Mouse (Mus musculus) cerebellum, postnatal 25 days (tissue): ENCODE measurements around the gene Sin3b.

Source experiments
- DNase-seq, 2 experiments: peaks; one replicate each; pipeline ENCODE4 v3.0.0; 2021; ENCODE audit warnings: mixed read lengths in 2 of 2

The Sin3b gene

DNA sequence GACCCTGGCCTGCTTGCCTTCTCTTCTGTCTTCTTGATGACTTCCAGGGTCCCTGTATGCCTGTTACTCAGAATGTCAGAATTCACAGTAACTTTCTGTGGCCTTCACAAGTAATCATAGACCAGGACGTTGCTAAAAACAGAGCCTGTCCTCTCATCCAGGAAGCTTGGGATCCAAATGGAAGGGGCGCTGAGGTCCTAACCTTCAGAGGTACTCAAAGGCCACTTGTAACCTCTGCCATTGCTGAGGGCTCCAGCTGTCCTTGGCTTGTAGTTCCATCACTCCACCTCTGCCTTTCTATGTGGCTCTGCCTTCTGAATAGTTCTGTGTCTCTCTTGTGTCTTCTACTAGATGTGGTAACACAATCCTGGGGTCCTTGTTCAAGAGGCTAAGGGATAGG is 30.7 kb downstream of the Sin3b start:
- DNase-seq, result peak in 1 of 2 experiments; percentile 1

- peak in 1 of 2 experiments; percentile 1 for DNase-seq
These were observed 32.9 kb downstream of the Sin3b start for GRCm38 (mm10) chr8:72756031-72756430.

GRCm38 (mm10) chr8:72756771-72757390 is 33.8 kb downstream of the Sin3b start:
- peak in 1 of 2 experiments; percentile 2 for DNase-seq

DNA sequence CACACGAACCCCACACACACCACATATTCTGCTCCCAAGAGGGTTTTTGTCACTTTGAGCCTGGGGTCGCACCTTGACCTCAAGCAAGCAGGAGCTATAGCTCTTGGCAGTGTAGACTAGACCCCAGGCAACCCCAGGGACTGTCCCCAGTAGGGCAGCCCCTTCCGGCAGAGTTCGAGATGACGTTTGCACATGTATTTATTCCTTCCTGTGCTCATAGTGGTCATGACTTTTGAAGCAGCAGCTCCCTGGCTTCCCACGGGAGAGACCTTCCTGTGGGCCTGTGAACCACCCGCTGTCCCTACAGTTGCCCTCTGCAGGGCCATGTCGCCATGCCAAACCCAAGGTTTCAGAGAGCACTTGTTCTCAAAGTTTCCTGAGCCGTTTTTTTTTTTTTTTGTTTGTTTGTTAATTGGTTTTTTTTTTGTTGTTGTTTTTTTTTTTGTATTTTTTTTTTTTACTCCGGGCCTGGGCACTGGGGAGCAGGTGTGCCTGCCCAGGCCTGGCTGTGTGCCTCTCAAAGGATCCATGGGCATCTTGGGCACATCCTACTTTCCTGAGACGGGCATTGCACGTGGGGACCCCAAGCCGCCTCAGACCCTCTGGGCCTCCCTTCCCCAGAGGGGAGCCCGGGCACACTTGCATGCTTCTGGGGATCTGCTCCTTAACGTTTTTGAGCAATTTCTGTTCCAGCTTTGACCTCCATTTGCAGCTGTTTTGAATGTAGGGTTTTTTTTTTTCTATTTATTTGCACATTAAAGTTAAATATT is 34.5 kb downstream of the Sin3b start:
- DNase-seq, result peak in 1 of 2 experiments; percentile 2

DNA sequence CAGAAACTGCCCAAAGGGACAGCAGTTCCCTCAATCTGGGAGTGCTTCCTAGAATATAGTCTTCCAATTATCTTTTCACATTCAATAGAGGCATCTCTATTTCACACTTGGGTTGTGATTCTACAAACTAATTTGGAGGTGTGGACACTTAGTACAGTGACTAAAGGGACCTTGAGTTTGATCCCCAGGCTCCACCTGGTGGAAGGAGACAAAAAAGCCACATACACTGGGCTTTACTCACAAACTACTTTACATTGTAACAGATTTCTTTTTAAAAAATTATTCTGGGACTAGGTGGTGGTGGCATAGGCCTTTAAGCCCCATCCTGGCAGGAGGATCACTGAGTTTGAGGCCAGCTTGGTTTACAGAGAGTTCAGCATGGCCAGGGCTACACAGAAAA is 35.2 kb downstream of the Sin3b start:
- peak in 1 of 2 experiments; percentile 1 for DNase-seq

DNA sequence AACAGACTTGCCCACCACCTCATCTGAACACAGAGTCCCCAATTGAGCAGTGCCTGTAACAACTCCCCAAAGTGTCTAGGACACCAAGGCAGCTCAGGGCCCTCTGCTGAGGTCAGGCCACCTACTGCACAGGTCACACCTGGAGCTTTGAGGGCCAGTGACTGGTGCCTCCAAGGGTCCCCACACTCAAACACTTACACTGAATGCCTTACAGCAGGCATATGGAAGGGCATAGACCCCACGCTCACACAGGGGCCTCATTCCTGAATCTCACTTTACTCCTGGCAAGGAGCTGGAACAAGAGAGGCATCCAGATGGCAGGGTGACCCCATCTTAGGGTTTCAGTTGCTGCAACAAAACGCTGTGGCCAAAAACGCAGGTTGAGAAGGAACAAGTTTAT is 37.1 kb downstream of the Sin3b start:
- DNase-seq, result peak in 1 of 2 experiments; percentile 2

DNA sequence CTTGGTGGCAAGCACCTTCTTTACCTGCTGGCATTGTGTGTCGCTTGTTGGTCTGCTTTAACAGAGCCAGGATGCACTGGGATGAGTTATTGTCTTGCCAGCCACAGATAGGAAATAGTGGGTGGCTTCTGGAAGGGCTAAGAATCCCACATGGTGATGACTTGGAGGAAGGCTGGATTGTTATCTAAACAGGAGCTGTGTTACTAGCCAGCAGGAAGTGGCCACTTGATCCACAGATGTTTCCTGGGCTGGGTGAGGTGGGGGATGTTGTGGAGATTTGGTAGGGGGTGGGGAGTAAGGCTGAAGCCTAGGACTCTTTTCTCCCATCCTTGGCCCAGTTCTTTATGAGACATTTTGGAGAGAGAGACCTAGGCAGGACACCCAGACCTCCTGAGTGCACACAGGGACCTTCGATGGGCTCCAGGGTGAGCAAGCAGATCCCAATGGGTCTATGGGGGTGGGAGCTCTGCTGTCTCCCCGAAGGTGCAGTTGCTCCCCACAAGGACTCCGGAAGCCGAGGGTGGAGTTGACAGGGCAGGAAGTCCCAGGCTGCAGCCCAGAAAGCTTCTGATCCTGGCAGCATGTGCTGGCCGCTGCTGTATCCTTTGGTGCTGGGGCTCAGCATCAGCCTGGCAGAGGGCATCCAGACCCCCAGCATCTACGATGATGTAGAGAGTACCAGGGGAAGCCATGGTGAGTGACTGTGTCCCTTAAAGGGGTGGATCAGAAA is 38.4 kb downstream of the Sin3b start, which contains the start of gene F2rl3:
Gene F2rl3 (plus strand): TSS at position 559 of the 730 bp plus-strand sequence.
- peak in 1 of 2 experiments; percentile 3 for DNase-seq

DNA sequence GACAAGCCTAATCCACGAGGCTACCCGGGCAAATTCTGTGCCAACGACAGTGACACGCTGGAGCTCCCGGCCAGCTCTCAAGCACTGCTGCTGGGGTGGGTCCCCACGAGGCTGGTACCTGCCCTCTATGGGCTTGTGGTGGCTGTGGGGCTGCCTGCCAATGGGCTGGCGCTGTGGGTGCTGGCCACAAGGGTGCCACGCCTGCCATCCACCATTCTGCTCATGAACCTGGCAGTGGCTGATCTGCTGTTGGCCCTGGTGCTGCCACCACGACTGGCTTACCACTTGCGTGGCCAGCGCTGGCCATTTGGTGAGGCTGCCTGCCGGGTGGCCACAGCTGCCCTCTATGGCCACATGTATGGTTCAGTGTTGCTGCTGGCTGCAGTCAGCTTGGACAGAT is 39.2 kb downstream of the Sin3b start:
- DNase-seq, result no peak

DNA sequence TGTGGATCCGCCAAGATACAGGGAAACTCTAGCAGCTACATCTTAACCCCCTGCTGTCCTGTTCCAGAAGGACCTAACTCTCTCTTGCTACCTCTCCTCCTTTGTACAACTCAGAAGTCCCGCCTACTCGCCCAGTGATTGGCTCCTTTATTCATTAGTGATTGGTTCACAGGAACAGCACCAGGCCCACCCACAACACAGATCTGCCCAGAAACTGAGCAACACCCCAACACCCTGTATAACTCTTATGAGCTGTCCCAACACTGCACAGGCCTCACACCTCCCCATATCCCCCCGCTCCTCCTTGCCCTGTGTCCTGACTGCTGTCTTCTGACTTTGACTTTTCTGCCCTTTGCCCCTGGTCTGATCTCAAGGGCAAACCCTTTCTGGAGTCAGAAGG is 42.6 kb downstream of the Sin3b start:
- DNase-seq, result no peak

GRCm38 (mm10) chr8:72766777-72767176 is 43.7 kb downstream of the Sin3b start:
- no peak for DNase-seq

DNA sequence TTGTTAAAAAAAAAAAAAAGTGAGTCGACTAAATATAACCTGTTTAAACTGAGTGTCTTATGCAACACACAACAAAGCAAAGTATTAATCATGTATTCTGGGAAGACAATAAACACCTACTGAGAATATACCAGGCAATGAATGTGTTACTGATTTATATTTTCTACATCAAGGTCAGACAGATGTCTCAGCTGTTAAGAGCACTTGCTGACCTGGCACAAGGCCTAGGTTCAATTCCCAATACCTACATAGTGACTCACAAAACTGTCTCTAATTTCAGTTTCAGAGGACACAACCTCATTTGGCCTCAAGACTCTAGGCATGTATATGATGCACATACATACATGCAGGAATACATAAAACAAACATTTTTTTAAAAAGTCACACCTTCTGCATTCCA is 54.7 kb downstream of the Sin3b start:
- DNase-seq, result no peak

- no peak for DNase-seq
These were observed 57.6 kb downstream of the Sin3b start for GRCm38 (mm10) chr8:72780644-72781043.

DNA sequence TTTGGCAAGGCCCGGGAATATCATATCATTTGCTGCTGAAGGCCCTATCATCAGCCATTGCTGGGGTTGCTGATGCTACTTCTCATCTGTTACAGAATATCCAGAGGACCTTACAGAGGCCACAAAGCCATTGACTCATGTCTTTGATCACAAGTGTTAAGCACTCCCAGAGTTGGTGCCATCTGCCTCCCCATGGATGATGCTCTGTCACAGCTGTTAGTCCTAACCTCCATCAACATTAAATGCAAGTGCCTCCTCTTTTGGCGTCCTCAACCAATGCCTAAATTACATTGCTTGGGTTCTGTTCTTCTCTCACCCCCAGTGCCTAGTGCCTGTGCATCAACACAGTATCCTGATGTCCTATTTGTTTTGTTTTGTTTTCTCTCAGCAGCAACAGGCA is 78.5 kb downstream of the Sin3b start:
- DNase-seq, result no peak
